Mouse (Mus musculus) heart, adult 2 months (tissue): Measurements from ENCODE around the gene Mamld1. TPM values are rescaled to one million over a fixed set of nuclear protein-coding genes. Genes with fewer than 3 reads are reported as not detected.

Experiments used
- DNase-seq, 2 experiments: peaks; one replicate each; pipeline ENCODE4 v3.0.0; 2021
- H3K27ac ChIP-seq: fragments of 200-600 bp; 2 replicates; pipeline ENCODE4 v1.8.1; 2022
- H3K27me3 ChIP-seq: fragments of 200-500 bp; 2 replicates; pipeline ENCODE4 v1.6.1; 2012; ENCODE audit warnings: mild to moderate bottlenecking, low read length, inconsistent platforms, mixed read lengths; ENCODE audit not compliant: control insufficient read depth, insufficient read depth
- H3K36me3 ChIP-seq: fragments of 200-500 bp; 2 replicates; pipeline ENCODE4 v1.6.1; 2012; ENCODE audit warnings: low read length, inconsistent platforms; ENCODE audit not compliant: control insufficient read depth, insufficient read depth
- H3K4me1 ChIP-seq: fragments of 200-500 bp; 2 replicates; pipeline ENCODE4 v1.6.1; 2011; ENCODE audit warnings: low read length; ENCODE audit not compliant: control insufficient read depth, insufficient read depth
- H3K4me3 ChIP-seq: fragments of 200-600 bp; 2 replicates; pipeline ENCODE4 v1.8.1; 2022
- H3K79me2 ChIP-seq: fragments of 200-500 bp; replicated peaks from 2 replicates; pipeline ENCODE4 v1.6.1; 2012; ENCODE audit warnings: mild to moderate bottlenecking, inconsistent platforms, low read length, moderate library complexity, mixed read lengths; ENCODE audit not compliant: control insufficient read depth, insufficient read depth
- H3K9ac ChIP-seq: fragments of 200-500 bp; 2 replicates; pipeline ENCODE4 v1.6.1; 2012; ENCODE audit warnings: low read depth, mild to moderate bottlenecking, control low read depth, inconsistent platforms, low read length, mixed read lengths
- CTCF ChIP-seq: fragments of 200-600 bp; IDR thresholded peaks from 2 replicates; pipeline ENCODE4 v1.8.1; 2022; ENCODE audit warnings: antibody characterized with exemption, mild to moderate bottlenecking, moderate library complexity
- EP300 ChIP-seq: fragments of 200-500 bp; IDR thresholded peaks from 2 replicates; pipeline ENCODE4 v1.6.1; 2011; ENCODE audit warnings: low read depth, low read length, control low read depth; ENCODE audit not compliant: insufficient read depth
- POLR2A ChIP-seq: fragments of 200-500 bp; IDR thresholded peaks from 2 replicates; pipeline ENCODE4 v1.6.1; 2011; ENCODE audit warnings: mild to moderate bottlenecking, low read depth, low read length, control low read depth; ENCODE audit not compliant: insufficient read depth
- WGBS: fragments of 180-500 bp; shearing (Covaris S2); methylation state at CpG from one replicate; pipeline ENCODE4 v1.1.7; 2018; 5-methylcytosine and 5-hydroxymethylcytosine counted together
- intact Hi-C: fragments of 180-260 bp; cut with DNase I; formaldehyde crosslinking; loops from one replicate; pipeline ENCODE4 v1.15.1; 2025
- polyA plus RNA-seq: library from polyadenylated mRNA; depleted of rRNA; stranded (reverse); fragments of >200 nt; gene quantifications from 2 replicates; pipeline ENCODE4 v1.2.3, GENCODE M21; 2012
- total RNA-seq, 2 experiments: library from RNA; stranded (reverse); gene quantifications; 2 replicates each; pipeline ENCODE4 v1.2.3; 2021

Gene Mamld1
- total and polyA plus RNA-seq, 3 experiments: 4.5 to 7.0 (median 5.7) TPM

DNA sequence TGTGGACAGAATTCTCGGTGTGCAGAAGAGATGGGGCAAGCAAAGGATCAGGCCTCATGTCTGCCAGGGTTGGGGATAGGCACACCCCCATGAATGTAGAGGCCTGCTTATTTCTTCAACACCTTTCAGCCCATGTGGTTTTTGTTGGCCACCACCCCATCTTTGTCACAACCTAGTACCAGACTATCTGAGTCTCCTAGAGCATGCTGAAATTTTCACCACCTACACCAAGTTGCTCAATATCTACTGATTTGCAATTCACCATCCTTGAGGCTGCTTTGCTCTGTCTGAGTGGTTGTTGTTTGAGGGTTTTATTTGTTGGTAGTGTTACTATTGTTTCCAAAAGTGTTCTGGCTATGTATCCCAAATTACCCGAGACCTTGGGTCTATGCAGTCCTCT lies 91.3 kb downstream of the Mamld1 start:
- H3K36me3 ChIP-seq: no peaks in the 10 kb centered on the region
- WGBS: 69% methylated on average over 2 of the region's 2 CpGs
- H3K4me3 ChIP-seq: no peak overlapping the region
- H3K79me2 ChIP-seq: no peaks in the 10 kb centered on the region
- no peak overlapping the region for H3K9ac ChIP-seq
- DNase-seq: no peak
- H3K27ac ChIP-seq: peak overlapping the region; percentile 23; the same call in 1 of the 2 replicates
- no peaks in the 10 kb centered on the region for H3K27me3 ChIP-seq
- TF ChIP-seq CTCF (no peak), POLR2A (no peak), EP300 (no peak)
- intact Hi-C loops: loop anchor here (10.0 kb wide), 1 partner anchor 163 kb away; no protein-coding TSS in a partner anchor
- H3K4me1 ChIP-seq: peaks cover 2% of the 10 kb centered on the region

DNA sequence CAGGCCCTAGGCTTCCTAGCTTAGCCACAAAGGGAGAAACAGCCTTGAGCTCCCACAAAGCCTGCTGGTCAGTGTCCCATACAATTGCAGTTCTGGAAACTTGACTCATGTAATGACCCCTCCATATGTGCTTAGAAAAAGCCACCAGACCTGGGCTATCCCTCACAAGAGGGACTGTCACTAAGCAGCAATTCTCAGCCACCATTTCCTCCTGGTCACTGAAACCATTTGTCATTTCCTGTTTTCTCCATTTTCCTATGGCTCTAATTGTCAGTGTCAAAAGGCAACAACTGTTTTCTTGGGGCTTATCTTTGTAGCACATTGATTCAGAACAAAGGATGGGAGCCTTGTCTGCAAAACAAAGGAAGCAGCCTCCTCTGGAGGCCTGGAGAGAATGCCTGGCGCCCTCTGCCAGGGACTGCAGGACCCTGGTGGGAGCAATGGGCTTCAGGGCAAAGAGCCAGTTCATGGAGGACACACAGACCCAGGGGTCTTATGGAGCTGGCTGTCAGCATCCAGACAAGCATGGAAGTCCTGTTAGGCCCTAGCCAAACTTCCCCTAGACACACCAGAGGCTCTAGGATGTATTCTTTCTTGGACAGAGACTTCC lies 99.5 kb downstream of the Mamld1 start:
- no peak overlapping the region for H3K4me3 ChIP-seq
- WGBS: 35% methylated on average over 1 of the region's 1 CpGs
- H3K27me3 ChIP-seq: no peaks in the 10 kb centered on the region
- no peaks in the 10 kb centered on the region for H3K79me2 ChIP-seq
- H3K4me1 ChIP-seq: peaks cover 16% of the 10 kb centered on the region
- H3K36me3 ChIP-seq: no peaks in the 10 kb centered on the region; the same call in 1 of the 2 replicates
- peak; percentile 20; the same call in 1 of the 2 replicates for TF ChIP-seq CTCF
- no peak for TF ChIP-seq POLR2A
- TF ChIP-seq EP300: no peak
- no peak for DNase-seq
- no peak overlapping the region for H3K9ac ChIP-seq
- intact Hi-C loops: loop anchor here (5.0 to 10.0 kb wide), 3 partner anchors 68 to 155 kb away; partner anchors contain the start of gene Mamld1
- peak overlapping the region; percentile 75 for H3K27ac ChIP-seq

DNA sequence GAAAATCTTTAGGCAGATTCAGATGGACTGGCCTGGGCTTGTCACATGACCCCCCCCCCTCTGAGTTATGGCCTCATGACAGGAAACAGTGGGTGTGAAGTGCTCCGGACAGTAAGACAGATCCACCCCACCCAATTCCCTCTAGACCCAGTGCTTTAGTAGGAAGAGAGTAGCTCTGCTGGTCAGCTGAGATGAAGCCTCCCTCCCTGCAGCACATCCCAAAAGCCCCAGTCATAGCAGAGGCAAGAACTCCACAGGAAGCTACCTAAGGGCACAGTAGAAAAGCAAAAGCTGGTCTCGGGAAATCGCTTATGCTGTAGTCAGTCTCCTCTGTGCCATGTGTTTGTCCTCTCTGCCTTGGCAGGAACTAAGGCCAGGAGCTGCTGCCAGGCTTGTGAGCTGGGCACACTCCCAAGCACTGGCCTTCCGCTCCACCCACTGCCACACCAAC lies 100.5 kb downstream of the Mamld1 start:
- no peak overlapping the region for H3K4me3 ChIP-seq
- TF ChIP-seq EP300: 0 out of 2 replicates have a peak, but pooled peaks have one; percentile 11
- no peak for TF ChIP-seq CTCF
- H3K27me3 ChIP-seq: no peaks in the 10 kb centered on the region
- peak; percentile 73 to 79 for DNase-seq
- peaks cover 16% of the 10 kb centered on the region for H3K4me1 ChIP-seq
- no peaks in the 10 kb centered on the region for H3K79me2 ChIP-seq
- peak overlapping the region; percentile 75 for H3K27ac ChIP-seq
- intact Hi-C loops: loop anchor here (5.0 kb wide), 1 partner anchor 67 kb away; no protein-coding TSS in a partner anchor
- no peaks in the 10 kb centered on the region; the same call in 1 of the 2 replicates for H3K36me3 ChIP-seq
- no peak overlapping the region; the same call in 1 of the 2 replicates for H3K9ac ChIP-seq
- WGBS: 29% methylated on average over 4 of the region's 4 CpGs

DNA sequence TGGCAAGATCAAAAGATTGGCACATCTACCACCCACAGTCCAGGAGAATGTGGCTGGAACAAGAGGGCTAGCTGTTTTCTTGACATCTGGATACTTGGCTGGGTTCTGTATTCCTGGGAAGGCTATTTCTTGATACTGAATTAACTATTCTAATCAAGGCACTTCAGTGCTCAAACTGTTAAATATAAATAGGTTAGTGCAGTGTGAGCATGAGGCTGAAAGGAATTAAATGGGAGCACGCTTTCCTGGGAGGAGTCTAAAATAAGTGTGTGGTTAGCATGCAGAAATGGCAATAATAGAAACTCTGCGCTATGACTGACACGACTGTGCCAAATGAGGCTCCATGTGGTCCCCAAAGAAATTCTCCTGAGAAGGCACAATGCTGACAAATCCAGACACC lies 131.5 kb downstream of the Mamld1 start:
- no peak for DNase-seq
- Histone ChIP-seq H3K79me2 (no peaks in the 10 kb centered on the region), H3K36me3 (no peaks in the 10 kb centered on the region), H3K27me3 (no peaks in the 10 kb centered on the region), H3K27ac (no peak overlapping the region), H3K9ac (no peak overlapping the region), H3K4me3 (no peak overlapping the region), H3K4me1 (no peaks in the 10 kb centered on the region)
- TF ChIP-seq EP300: no peak
- intact Hi-C loops: no loop called here
- WGBS: 67% methylated on average over 3 of the region's 3 CpGs

DNA sequence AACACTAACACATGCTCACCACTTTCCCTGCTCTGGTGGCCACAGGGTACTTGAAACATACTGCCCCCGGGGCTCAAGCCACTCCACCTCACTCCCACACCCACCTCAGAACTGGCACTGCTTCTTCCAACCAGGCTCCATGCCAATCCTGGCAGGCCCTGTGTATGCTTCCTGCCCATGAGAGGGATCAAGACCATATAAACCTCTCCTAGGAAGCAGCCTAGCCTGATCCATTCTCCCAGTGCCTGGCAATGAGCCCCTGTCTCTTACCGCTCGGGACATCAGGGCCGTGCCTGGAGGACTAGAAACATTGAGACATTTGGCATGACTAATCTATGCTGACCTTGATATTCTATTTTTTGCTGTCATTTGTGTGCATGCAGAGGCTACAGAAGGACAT lies 133.6 kb downstream of the Mamld1 start:
- WGBS: 47% methylated on average over 4 of the region's 4 CpGs
- peak; percentile 30 to 40 for DNase-seq
- Histone ChIP-seq H3K4me3 (no peak overlapping the region), H3K4me1 (no peaks in the 10 kb centered on the region), H3K27me3 (no peaks in the 10 kb centered on the region), H3K36me3 (no peaks in the 10 kb centered on the region), H3K9ac (no peak overlapping the region), H3K79me2 (no peaks in the 10 kb centered on the region), H3K27ac (no peak overlapping the region)
- intact Hi-C loops: no loop called here
- no peak for TF ChIP-seq CTCF
- TF ChIP-seq POLR2A: no peak
- no peak for TF ChIP-seq EP300

DNA sequence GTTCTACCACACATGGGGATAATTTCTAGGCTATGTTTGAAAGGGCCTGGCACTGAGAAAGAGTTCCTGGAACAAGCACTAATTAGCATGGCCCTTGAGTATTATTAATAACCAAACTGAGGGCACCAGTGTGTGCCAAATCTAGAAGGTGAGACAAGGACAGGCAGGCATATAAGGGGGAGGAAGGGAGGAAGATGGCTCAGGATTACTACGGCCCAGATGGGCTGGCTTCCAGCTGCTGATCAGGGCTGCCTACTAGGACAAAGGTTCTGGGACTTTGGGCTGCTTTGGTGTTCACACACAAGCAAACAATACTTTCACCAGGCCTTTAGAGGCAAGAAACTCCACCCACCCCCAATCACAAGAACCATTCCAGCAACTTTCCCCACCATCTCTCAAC lies 136.3 kb downstream of the Mamld1 start:
- intact Hi-C loops: no loop called here
- Histone ChIP-seq H3K36me3 (no peaks in the 10 kb centered on the region), H3K27ac (peak overlapping the region; percentile 48), H3K9ac (no peak overlapping the region), H3K79me2 (no peaks in the 10 kb centered on the region), H3K27me3 (no peaks in the 10 kb centered on the region), H3K4me3 (no peak overlapping the region), H3K4me1 (no peaks in the 10 kb centered on the region)
- TF ChIP-seq CTCF (no peak), EP300 (no peak), POLR2A (no peak)
- peak; percentile 34 to 52 for DNase-seq
- 43% methylated on average over 1 of the region's 1 CpGs for WGBS
